Mouse (Mus musculus) myocyte (in vitro differentiated cells): ENCODE results near the gene 2010300C02Rik.

Source experiments
- CEBPB ChIP-seq: IDR thresholded peaks from 2 replicates; pipeline ENCODE4 v1.6.1; 2011; ENCODE audit warnings: mild to moderate bottlenecking, moderate library complexity; ENCODE audit not compliant: poor library complexity, insufficient read depth, severe bottlenecking
- E2F4 ChIP-seq: IDR thresholded peaks from one replicate; pipeline ENCODE4 v1.6.1; 2011; ENCODE audit warnings: mild to moderate bottlenecking, control low read depth, moderate library complexity; ENCODE audit not compliant: insufficient read depth
- MAX ChIP-seq: IDR thresholded peaks from one replicate; pipeline ENCODE4 v1.6.1; 2011; ENCODE audit warnings: low read depth, mild to moderate bottlenecking, control low read depth
- MYOD1 ChIP-seq, 3 experiments: IDR thresholded peaks; one replicate each; pipeline ENCODE4 v1.6.1; 2011; ENCODE audit warnings: control low read depth in 2 of 3, low read depth in 2 of 3, mild to moderate bottlenecking in 2 of 3, moderate library complexity in 1 of 3; ENCODE audit not compliant: insufficient read length in 2 of 3, control insufficient read depth in 1 of 3
- MYOG ChIP-seq, 3 experiments: IDR thresholded peaks; one replicate each; pipeline ENCODE4 v1.6.1; 2011; ENCODE audit warnings: control low read depth in 2 of 3, low read depth in 2 of 3, mild to moderate bottlenecking in 2 of 3; ENCODE audit not compliant: insufficient read length in 2 of 3, control insufficient read depth in 1 of 3, insufficient read depth in 1 of 3
- POLR2A ChIP-seq: IDR thresholded peaks from one replicate; pipeline ENCODE4 v1.6.1; 2011; ENCODE audit warnings: low read depth, mild to moderate bottlenecking, control low read depth, moderate library complexity; ENCODE audit not compliant: insufficient read length
- POLR2AphosphoS2 ChIP-seq: IDR thresholded peaks from one replicate; pipeline ENCODE4 v1.6.1; 2011; ENCODE audit warnings: low read depth, control low read depth; ENCODE audit not compliant: insufficient read length
- REST ChIP-seq: IDR thresholded peaks from one replicate; pipeline ENCODE4 v1.6.1; 2011; ENCODE audit warnings: mild to moderate bottlenecking, control low read depth, moderate library complexity; ENCODE audit not compliant: insufficient read depth, insufficient read length
- TCF12 ChIP-seq: IDR thresholded peaks from one replicate; pipeline ENCODE4 v1.6.1; 2011; ENCODE audit warnings: mild to moderate bottlenecking, control low read depth; ENCODE audit not compliant: poor library complexity, insufficient read depth, severe bottlenecking
- USF1 ChIP-seq: IDR thresholded peaks from one replicate; pipeline ENCODE4 v1.6.1; 2011; ENCODE audit warnings: low read depth, mild to moderate bottlenecking, control low read depth, moderate library complexity

DNA sequence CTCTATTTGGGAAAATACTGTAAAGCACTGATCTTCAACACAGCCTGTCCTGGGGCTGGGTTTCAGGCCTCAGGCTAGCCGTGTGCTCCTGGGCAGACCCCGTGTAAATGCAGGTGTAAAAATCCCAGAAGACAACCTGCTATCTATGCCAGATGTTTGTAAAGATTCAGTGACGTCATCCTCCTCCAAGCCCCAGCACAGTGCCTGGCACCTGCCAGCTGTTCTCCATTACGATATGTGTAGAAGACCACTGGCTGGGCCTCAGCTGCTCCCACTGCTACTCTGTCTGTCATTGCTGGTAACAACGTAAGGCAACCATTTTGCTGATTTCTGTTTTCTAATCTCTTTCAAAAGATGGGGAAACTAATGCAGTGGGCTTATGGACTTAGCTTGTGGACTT is 102.8 kb downstream of the 2010300C02Rik start:
- TF ChIP-seq MAX (no peak), POLR2A (no peak), USF1 (no peak), POLR2AphosphoS2 (no peak), MYOG (IDR thresholded peaks at IDR 0.05; ENCODE audit: control insufficient read depth in 1 of 3, insufficient read depth in 1 of 3, insufficient read length in 2 of 3, low read depth in 2 of 3) (no peak), MYOD1 (IDR thresholded peaks at IDR 0.05; ENCODE audit: control insufficient read depth in 1 of 3, insufficient read length in 2 of 3, low read depth in 2 of 3) (no peak), CEBPB (no peak), TCF12 (no peak), REST (no peak), E2F4 (no peak)
